Mouse (Mus musculus): Measurements from ENCODE around the gene Crtc2.
"Not testable (repeated sequence)": the region's sequence is repeated elsewhere in the genome, so short reads cannot be mapped to it uniquely, and the experiment has no call there.

The Crtc2 gene

DNA sequence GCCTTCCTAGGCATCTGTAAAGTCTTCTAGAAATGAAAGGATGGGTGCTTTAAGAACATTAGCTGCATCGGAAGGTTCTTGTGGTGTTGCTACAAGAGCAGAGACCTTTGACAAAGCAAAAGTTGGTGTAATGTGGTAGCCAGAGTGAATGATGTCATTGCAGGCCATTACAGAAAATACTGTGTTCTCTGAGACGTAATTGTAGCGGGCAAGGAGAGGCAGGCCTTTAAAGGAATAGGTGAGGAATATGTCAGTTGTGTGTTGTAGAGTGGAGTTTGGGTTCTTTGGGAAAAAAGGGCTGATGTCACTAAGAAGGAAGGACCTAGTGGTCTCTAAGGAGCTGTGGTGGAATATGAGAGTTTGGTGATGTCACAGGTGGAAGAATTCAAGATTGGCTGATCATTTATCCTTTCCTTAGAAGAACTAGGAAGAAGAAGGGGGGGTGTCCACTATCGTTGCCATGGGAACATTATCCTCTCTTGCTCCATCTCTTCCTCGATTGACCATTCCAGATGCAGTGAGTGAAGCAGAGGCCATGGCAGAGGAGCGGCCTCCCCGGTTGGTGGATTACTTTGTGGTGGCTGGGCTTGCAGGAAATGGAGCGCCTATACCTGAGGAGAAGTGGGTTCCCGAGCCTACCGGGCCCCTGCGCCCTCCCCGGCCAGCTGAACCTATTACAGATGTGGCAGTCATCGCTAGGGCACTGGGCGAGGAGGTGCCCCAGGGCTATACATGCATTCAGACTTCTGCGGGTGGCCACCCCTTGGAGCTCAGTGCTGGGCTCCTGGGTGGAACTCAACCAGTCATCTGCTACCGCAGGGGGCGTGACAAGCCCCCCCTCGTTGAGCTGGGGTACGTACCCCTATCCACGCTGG, 13.2 kb downstream of the Crtc2 start:
- DNase-seq (ENCODE audit: extremely low spot score, low spot score): no peak

- DNase-seq (ENCODE audit: extremely low spot score, low spot score): no peak
Measured at GRCm38 (mm10) chr3:90268190-90268589, 14.2 kb downstream of the Crtc2 start.

DNA sequence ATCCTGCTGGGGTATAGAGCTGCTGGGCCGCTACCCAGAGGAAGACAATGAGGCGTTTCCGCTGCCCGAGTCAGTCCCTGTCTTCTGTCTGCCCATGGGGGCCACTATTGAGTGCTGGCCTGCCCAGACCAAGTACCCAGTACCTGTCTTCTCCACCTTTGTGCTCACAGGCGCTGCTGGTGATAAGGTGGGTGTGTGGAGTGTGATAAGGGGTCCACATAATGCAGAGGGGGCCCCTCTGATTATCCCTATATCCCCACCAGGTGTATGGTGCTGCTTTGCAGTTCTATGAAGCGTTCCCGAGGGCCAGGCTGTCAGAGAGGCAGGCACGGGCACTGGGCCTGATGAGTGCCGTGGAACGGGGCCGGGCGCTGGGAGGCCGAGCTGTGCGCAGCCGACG, 15.0 kb downstream of the Crtc2 start:
- no peak for DNase-seq (ENCODE audit: extremely low spot score, low spot score)

GRCm38 (mm10) chr3:90270784-90271183, 16.8 kb downstream of the Crtc2 start:
- DNase-seq (ENCODE audit: extremely low spot score, low spot score): no peak

DNA sequence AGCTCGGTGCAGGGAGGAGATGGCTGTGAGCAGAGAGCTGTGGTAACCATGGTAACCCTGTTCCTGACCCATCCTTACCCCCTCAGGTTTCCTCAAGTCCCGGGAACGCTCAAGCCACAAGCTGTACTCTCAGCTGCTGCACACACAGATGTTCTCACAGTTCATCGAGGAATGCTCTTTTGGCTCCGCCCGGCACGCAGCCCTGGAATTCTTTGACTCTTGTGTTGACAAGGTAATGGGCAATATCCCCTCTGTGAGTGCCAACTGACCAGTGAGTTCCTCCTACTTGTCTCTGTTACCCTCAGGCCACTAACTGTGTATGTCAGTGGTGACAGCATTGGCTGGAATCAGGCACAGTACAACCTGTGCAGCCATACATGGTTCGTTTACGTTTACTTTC, 18.2 kb downstream of the Crtc2 start:
- no peak for DNase-seq (ENCODE audit: extremely low spot score, low spot score)

- DNase-seq (ENCODE audit: extremely low spot score, low spot score): no peak
Measured at GRCm38 (mm10) chr3:90273855-90274254, 19.9 kb downstream of the Crtc2 start.

- DNase-seq (ENCODE audit: extremely low spot score, low spot score): no peak
Measured at GRCm38 (mm10) chr3:90275286-90275685, 21.3 kb downstream of the Crtc2 start.

DNA sequence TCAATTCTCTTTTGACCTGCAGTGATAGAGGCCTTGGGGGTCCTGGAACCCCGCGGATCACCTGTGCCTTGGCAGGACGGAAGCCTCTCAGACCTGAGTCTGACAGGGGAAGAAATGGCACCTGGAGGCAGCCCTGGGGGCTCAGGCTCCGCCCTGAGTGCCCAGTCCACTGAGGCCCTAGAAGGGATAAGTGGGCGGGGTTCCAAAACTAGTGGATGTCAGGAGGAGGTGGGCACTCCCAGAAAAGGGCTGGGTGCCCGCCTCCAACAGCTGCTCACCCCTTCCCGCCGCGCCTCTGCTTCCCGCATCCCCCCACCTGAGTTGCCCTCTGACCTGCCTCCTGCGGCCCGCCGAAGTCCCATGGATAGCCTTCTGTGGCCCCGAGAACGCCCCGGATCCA, 22.9 kb downstream of the Crtc2 start:
- no peak for DNase-seq (ENCODE audit: extremely low spot score, low spot score)

DNA sequence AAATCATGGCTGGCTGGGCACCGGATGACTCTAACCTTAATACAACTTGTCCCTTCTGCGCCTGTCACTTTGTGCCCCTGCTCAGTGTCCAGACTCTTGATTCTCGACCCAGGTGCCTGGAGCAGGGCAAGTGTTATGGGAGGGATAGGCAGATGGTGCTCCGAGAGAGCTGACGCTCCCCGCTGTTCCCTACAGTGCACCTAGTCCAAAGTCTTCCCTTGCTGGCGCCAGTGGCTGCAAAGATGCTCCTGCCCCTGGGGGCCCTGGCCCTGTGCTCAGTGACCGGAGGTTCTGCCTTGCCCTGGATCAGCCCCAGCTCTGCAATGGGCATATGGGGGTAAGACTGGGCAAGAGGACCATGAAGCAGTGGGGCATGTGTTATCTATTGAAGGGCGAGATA, 23.8 kb downstream of the Crtc2 start:
- DNase-seq (ENCODE audit: extremely low spot score, low spot score): no peak

DNA sequence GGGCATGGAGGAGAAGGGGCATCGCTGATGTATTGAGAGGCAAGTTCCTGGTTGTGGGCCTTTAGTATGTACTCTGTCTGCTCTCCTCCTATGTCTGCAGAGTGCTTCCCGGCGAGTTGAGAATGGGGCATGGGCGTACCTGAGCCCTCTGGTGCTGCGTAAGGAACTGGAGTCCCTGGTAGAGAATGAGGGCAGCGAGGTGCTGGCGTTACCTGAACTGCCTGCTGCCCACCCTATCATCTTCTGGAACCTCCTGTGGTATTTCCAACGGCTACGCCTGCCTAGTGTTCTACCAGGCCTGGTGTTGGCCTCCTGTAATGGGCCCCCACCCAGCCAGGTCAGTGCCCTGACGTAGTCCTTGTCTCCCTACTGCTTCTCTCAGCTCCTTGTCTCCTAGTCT, 24.2 kb downstream of the Crtc2 start:
- DNase-seq (ENCODE audit: extremely low spot score, low spot score): no peak

GRCm38 (mm10) chr3:90279216-90279615, 25.3 kb downstream of the Crtc2 start:
- no peak for DNase-seq (ENCODE audit: extremely low spot score, low spot score)

- DNase-seq (ENCODE audit: extremely low spot score, low spot score): no peak
Measured at GRCm38 (mm10) chr3:90279743-90280142, 25.8 kb downstream of the Crtc2 start.

DNA sequence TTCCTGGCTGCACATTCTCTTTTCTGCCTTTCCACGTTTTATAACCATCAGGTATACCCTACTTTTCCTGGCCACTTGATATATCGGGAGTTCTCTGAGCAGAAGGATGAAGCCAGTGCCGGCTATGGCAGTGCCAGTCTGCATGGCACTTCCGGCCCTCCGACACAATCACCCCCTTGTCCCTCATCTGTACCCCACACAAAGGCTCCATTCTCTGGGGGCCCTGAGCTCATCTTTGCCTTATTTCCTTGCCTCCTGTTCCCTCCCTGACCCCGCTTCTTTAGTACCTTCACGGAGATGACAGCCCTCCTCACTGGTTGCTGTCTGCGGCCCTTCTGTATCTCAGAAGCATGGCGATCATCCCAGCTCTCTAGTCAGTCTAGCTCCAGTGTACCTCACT, 26.7 kb downstream of the Crtc2 start:
- DNase-seq (ENCODE audit: extremely low spot score, low spot score): no peak

DNA sequence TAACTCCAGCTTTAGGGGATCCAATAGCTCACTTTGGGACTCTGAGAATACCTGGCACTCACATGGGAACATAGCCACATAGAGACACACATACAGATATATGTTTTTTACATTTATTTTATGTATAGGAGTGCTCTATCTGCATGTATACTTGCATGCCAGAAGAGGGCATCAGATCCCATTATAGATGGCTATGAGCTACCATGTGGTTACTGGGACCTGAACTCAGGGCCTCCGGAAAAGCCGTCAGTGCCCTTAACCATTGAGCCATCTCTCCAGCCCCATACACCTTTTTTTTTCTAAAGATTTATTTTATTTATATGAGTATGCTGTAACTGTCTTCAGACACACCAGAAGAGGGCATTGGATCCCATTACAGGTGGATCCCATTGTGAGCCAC, 30.2 kb downstream of the Crtc2 start:
- DNase-seq (ENCODE audit: extremely low spot score, low spot score): no peak

GRCm38 (mm10) chr3:90289403-90289802, 35.4 kb downstream of the Crtc2 start:
- not testable (repeated sequence) for DNase-seq (ENCODE audit: extremely low spot score, low spot score)

GRCm38 (mm10) chr3:90290602-90291001, 36.6 kb downstream of the Crtc2 start:
- no peak for DNase-seq (ENCODE audit: extremely low spot score, low spot score)

- no peak for DNase-seq (ENCODE audit: extremely low spot score, low spot score)
Measured at GRCm38 (mm10) chr3:90291982-90292344, 38.0 kb downstream of the Crtc2 start.

DNA sequence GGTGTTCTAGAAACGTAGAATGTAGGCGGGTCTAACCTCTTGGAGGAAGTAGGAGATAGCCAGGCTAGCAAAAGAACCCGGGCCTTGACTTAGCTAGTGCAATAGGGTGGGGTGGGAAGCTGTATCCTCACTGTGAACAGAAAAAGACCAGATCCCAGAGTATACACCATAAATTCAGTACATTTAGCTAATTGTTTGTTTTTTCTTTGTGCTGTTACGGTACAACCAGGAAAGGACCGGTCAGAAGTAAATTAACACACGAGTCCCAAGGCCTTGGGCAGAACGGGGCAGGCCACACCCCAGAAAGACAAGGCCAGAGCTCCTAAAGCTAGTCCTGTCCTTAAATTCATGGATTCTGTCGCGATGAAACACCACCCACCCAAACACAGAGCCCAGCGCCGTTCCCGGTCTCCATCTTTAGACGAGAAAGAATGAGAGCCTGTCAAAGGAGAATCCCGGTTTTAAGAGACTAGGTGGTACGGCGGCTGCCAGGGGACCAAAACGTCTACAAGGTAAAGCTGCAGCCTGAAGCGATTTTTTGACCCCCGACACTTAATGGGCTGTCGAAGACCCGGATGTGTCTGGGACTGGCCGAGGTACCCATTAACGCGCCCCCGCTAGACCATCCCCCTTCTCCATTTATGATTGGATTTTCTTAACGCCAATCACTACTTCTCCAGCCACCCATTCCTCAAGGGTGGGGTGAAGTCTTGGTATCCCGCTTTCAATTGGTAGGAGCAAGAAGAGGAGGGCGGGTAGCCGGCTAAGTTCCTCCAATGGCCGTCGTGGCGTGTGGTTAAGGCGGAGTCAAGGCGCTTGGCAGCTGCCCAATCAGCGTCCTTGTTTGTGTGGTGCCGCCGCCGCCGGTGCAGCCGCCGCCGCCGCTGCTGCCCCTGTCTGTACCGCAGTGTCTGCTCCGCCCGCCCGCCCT, 38.6 kb downstream of the Crtc2 start, which contains the start of gene Gatad2b:
Gene Gatad2b, plus strand, starts transcription at position 834 of the 931 bp plus-strand sequence.
- peak; percentile 100 for DNase-seq (ENCODE audit: extremely low spot score, low spot score)

- DNase-seq (ENCODE audit: extremely low spot score, low spot score): peak; percentile 87
Measured at GRCm38 (mm10) chr3:90293352-90294063, 39.5 kb downstream of the Crtc2 start.

- DNase-seq (ENCODE audit: extremely low spot score, low spot score): peak; percentile 37
Measured at GRCm38 (mm10) chr3:90294064-90294440, 40.1 kb downstream of the Crtc2 start.

GRCm38 (mm10) chr3:90294651-90295050, 40.7 kb downstream of the Crtc2 start:
- DNase-seq (ENCODE audit: extremely low spot score, low spot score): no peak

GRCm38 (mm10) chr3:90305801-90306200, 51.8 kb downstream of the Crtc2 start:
- DNase-seq (ENCODE audit: extremely low spot score, low spot score): no peak

All from neural tube, embryonic 10.5 days (tissue).